8 mouse cellular contexts compared by ENCODE assay signal in genomic region chr4:83486117-83486901, GRCm38 (mm10). TPM values are rescaled to one million over a fixed set of nuclear protein-coding genes. Genes with fewer than 3 reads are reported as not detected.
A peak's percentile ranks its signal among the peaks of the same experiment; 100 is the strongest.
DNase-seq lines count a peak whose midpoint lies in the region; ATAC-seq lines count a peak whose summit lies in the region.

Gene Psip1 (minus strand): TSS chr4:83486459.

- under 1% methylated on average over 75 of the region's 86 CpGs for WGBS in intestine, embryonic 14.5 days

- intact Hi-C loops in left cerebral cortex, postnatal 14 days (cut with DNase I), result loop anchor here (5.0 kb wide), 2 partner anchors 41 to 86 kb away; partner anchors contain the start of gene Ccdc171

- H3K9ac ChIP-seq in intestine, embryonic 14.5 days (ENCODE audit: low read length), result peak within 1 kb of the TSS; percentile 79

- H3K4me3 ChIP-seq in intestine, embryonic 14.5 days (ENCODE audit: low read depth, low read length), result peak within 1 kb of the TSS; percentile 72

- peaks cover 32% of the 10 kb centered on the region for H3K36me3 ChIP-seq in intestine, embryonic 14.5 days (ENCODE audit: control insufficient read depth, insufficient read depth, low read length)

- peaks cover 10% of the 10 kb centered on the region for H3K4me1 ChIP-seq in intestine, embryonic 14.5 days (replicated peaks; ENCODE audit: control insufficient read depth, insufficient read depth, low read length)

- no peaks in the 10 kb centered on the region for H3K27me3 ChIP-seq in intestine, embryonic 14.5 days (replicated peaks; ENCODE audit: control insufficient read depth, insufficient read depth, low read length)

- peak within 1 kb of the TSS; percentile 95 for H3K27ac ChIP-seq in intestine, embryonic 14.5 days (ENCODE audit: low read depth)

- peak; percentile 94 for ATAC-seq in intestine, embryonic 14.5 days (replicated peaks; ENCODE audit: low FRiP score, low TSS enrichment, low read depth)

- peak; percentile 87 to 96 for DNase-seq in adrenal gland, adult (ENCODE audit: inconsistent age in 2 of 2, low spot score in 1 of 2)
- DNase-seq in embryo, embryonic 10.5 days (ENCODE audit: low spot score), result peak; percentile 89
- DNase-seq in gastrocnemius, postnatal 25 days, result peak; percentile 85
- peak; percentile 96 for DNase-seq in intestine, embryonic 14.5 days (ENCODE audit: low spot score)
- peak; percentile 84 to 93 for DNase-seq in left cerebral cortex, postnatal 14 days (ENCODE audit: low spot score in 2 of 2)
- DNase-seq in mesoderm, embryonic 11.5 days (ENCODE audit: low read depth, low spot score), result peak; percentile 93
- peak; percentile 74 to 78 for DNase-seq in right cerebral cortex, postnatal 36 days (ENCODE audit: low spot score in 2 of 2)
- DNase-seq in yolk sac, embryonic 10.5 days (ENCODE audit: low spot score), result peak; percentile 89

- H3K4me2 ChIP-seq in intestine, embryonic 14.5 days (ENCODE audit: low read length), result peak within 1 kb of the TSS; percentile 40

- no peaks in the 10 kb centered on the region for H3K9me3 ChIP-seq in intestine, embryonic 14.5 days (ENCODE audit: control insufficient read depth, low read length)

RNA-seq across cellular contexts. Expression of gene Psip1, which starts in this region (rescaled TPM):
- 10 to 100 TPM; 15.6 to 16.2 TPM for total RNA-seq in gastrocnemius, postnatal 25 days (2021)
- polyA plus RNA-seq in intestine, embryonic 14.5 days (2014; fragmentation: Nextera tagmentation; extraction: Ambion mirVana), result 123 and 132 TPM in 2 replicates
- 100 to 1,000 TPM; 182 to 200 TPM for total RNA-seq in left cerebral cortex, postnatal 14 days (2021)

Comparison
In these comparisons a context has a peak if more than half of its experiments do, and no peak if none do; other contexts are left out.
1. Peak in every context shown above with its lines: DNase-seq, ATAC-seq, H3K4me3 ChIP-seq and H3K27ac ChIP-seq.
2. RNA of gene Psip1 (total RNA-seq): 182 to 200 TPM in left cerebral cortex, postnatal 14 days; 15.6 to 16.2 TPM in gastrocnemius, postnatal 25 days; every median in the first group is over 10 times any median in the second.